Mouse (Mus musculus) bone marrow, adult 2 months (tissue): ENCODE data around the gene 5330417H12Rik.

Experiments
- CTCF ChIP-seq: fragments of 200-500 bp; IDR thresholded peaks from 2 replicates; pipeline ENCODE4 v1.5.1; 2011; ENCODE audit warnings: low read length, control low read depth; ENCODE audit not compliant: control insufficient read depth, insufficient read depth
- POLR2A ChIP-seq: fragments of 200-500 bp; IDR thresholded peaks from 2 replicates; pipeline ENCODE4 v1.6.1; 2011; ENCODE audit warnings: low read depth, mild to moderate bottlenecking, control low read depth, low read length, borderline replicate concordance; ENCODE audit not compliant: control insufficient read depth

- no peak for TF ChIP-seq CTCF
- no peak for TF ChIP-seq POLR2A
These were observed 3.4 kb upstream of the 5330417H12Rik start for GRCm38 (mm10) chr7:107628383-107628782.
